Mouse (Mus musculus) 3134 (cell line): Measurements from ENCODE around the gene Lrrfip2.

ENCODE experiments used
- DNase-seq: peaks from one replicate; pipeline ENCODE4 v3.0.0-alpha.2; 2011; ENCODE audit warnings: low spot score; ENCODE audit not compliant: insufficient read length; ENCODE audit errors: extremely low read depth

Lrrfip2 gene

GRCm38 (mm10) chr9:111117794-111118251 is 431 bp downstream of the Lrrfip2 start:
- peak; percentile 85 for DNase-seq

- DNase-seq, result peak; percentile 74
Observed at GRCm38 (mm10) chr9:111118252-111118890, 979 bp downstream of the Lrrfip2 start.

GRCm38 (mm10) chr9:111118891-111119441 is 1.6 kb downstream of the Lrrfip2 start:
- DNase-seq, result peak; percentile 46

GRCm38 (mm10) chr9:111122446-111122845 is 5.1 kb downstream of the Lrrfip2 start:
- peak; percentile 59 for DNase-seq

- DNase-seq, result no peak
Observed at GRCm38 (mm10) chr9:111123336-111123735, 5.9 kb downstream of the Lrrfip2 start.

GRCm38 (mm10) chr9:111124440-111124839 is 7.0 kb downstream of the Lrrfip2 start:
- no peak for DNase-seq

GRCm38 (mm10) chr9:111126735-111127134 is 9.3 kb downstream of the Lrrfip2 start:
- DNase-seq, result no peak

- DNase-seq, result no peak
Observed at GRCm38 (mm10) chr9:111127749-111128148, 10.4 kb downstream of the Lrrfip2 start.

GRCm38 (mm10) chr9:111130126-111130525 is 12.7 kb downstream of the Lrrfip2 start:
- no peak for DNase-seq

- DNase-seq, result no peak
Observed at GRCm38 (mm10) chr9:111138161-111138560, 20.8 kb downstream of the Lrrfip2 start.

GRCm38 (mm10) chr9:111142721-111143120 is 25.3 kb downstream of the Lrrfip2 start:
- no peak for DNase-seq

- DNase-seq, result no peak
Observed at GRCm38 (mm10) chr9:111143387-111143786, 26.0 kb downstream of the Lrrfip2 start.

- no peak for DNase-seq
Observed at GRCm38 (mm10) chr9:111144711-111145110, 27.3 kb downstream of the Lrrfip2 start.

- no peak for DNase-seq
Observed at GRCm38 (mm10) chr9:111145497-111146190, 28.3 kb downstream of the Lrrfip2 start.

GRCm38 (mm10) chr9:111146216-111146798 is 28.9 kb downstream of the Lrrfip2 start:
- no peak for DNase-seq

GRCm38 (mm10) chr9:111148006-111148405 is 30.6 kb downstream of the Lrrfip2 start:
- no peak for DNase-seq

GRCm38 (mm10) chr9:111148414-111148813 is 31.0 kb downstream of the Lrrfip2 start:
- no peak for DNase-seq

GRCm38 (mm10) chr9:111149188-111149945 is 32.0 kb downstream of the Lrrfip2 start:
- no peak for DNase-seq

- no peak for DNase-seq
Observed at GRCm38 (mm10) chr9:111152314-111152897, 35.0 kb downstream of the Lrrfip2 start.

GRCm38 (mm10) chr9:111153026-111153425 is 35.6 kb downstream of the Lrrfip2 start:
- no peak for DNase-seq
